Mouse (Mus musculus): ENCODE results near the gene Phlda2. TPM values are rescaled to one million over a fixed set of nuclear protein-coding genes. Genes with fewer than 3 reads are reported as not detected.

Phlda2 gene
- polyA plus RNA-seq, 1 experiment from 2014 or later = 0.85 TPM

GRCm38 (mm10) chr7:143536251-143536650 is 33.3 kb upstream of the Phlda2 start:
- H3K9ac ChIP-seq (ENCODE audit: low read length) = no peak overlapping the region
- WGBS = 89% methylated on average over 3 of the region's 3 CpGs
- ATAC-seq (ENCODE audit: insufficient read depth, low FRiP score, low TSS enrichment) (no peak), DNase-seq (ENCODE audit: low spot score) (no peak)
- no peak overlapping the region for H3K4me2 ChIP-seq (ENCODE audit: low read depth)
- H3K9me3 ChIP-seq (ENCODE audit: control insufficient read depth, low read length) = no peaks in the 10 kb centered on the region
- H3K36me3 ChIP-seq (ENCODE audit: control insufficient read depth, insufficient read depth, low read length) = peaks cover 23% of the 10 kb centered on the region
- no peak overlapping the region for H3K4me3 ChIP-seq (ENCODE audit: low read depth, low read length)
- no peaks in the 10 kb centered on the region for H3K27me3 ChIP-seq (ENCODE audit: control insufficient read depth, insufficient read depth, low read length)
- H3K4me1 ChIP-seq (ENCODE audit: control insufficient read depth, insufficient read depth, low read length) = no peaks in the 10 kb centered on the region
- H3K27ac ChIP-seq (ENCODE audit: low read depth, low read length) = no peak overlapping the region

GRCm38 (mm10) chr7:143533284-143533683 is 30.3 kb upstream of the Phlda2 start:
- no peak overlapping the region for H3K27ac ChIP-seq (ENCODE audit: low read depth, low read length)
- no peak overlapping the region for H3K4me2 ChIP-seq (ENCODE audit: low read depth)
- no peak for DNase-seq (ENCODE audit: low spot score)
- no peak for ATAC-seq (ENCODE audit: insufficient read depth, low FRiP score, low TSS enrichment)
- WGBS = 91% methylated on average over 2 of the region's 2 CpGs
- no peak overlapping the region for H3K4me3 ChIP-seq (ENCODE audit: low read depth, low read length)
- peaks cover 31% of the 10 kb centered on the region for H3K36me3 ChIP-seq (ENCODE audit: control insufficient read depth, insufficient read depth, low read length)
- no peaks in the 10 kb centered on the region for H3K4me1 ChIP-seq (ENCODE audit: control insufficient read depth, insufficient read depth, low read length)
- no peaks in the 10 kb centered on the region for H3K27me3 ChIP-seq (ENCODE audit: control insufficient read depth, insufficient read depth, low read length)
- no peak overlapping the region for H3K9ac ChIP-seq (ENCODE audit: low read length)
- H3K9me3 ChIP-seq (ENCODE audit: control insufficient read depth, low read length) = no peaks in the 10 kb centered on the region

GRCm38 (mm10) chr7:143532410-143532809 is 29.5 kb upstream of the Phlda2 start:
- Histone ChIP-seq H3K36me3 (ENCODE audit: control insufficient read depth, insufficient read depth, low read length) (peaks cover 28% of the 10 kb centered on the region), H3K9ac (ENCODE audit: low read length) (no peak overlapping the region), H3K9me3 (ENCODE audit: control insufficient read depth, low read length) (no peaks in the 10 kb centered on the region), H3K4me3 (ENCODE audit: low read depth, low read length) (no peak overlapping the region), H3K4me1 (ENCODE audit: control insufficient read depth, insufficient read depth, low read length) (no peaks in the 10 kb centered on the region), H3K27ac (ENCODE audit: low read depth, low read length) (no peak overlapping the region), H3K27me3 (ENCODE audit: control insufficient read depth, insufficient read depth, low read length) (no peaks in the 10 kb centered on the region), H3K4me2 (ENCODE audit: low read depth) (no peak overlapping the region)
- ATAC-seq (ENCODE audit: insufficient read depth, low FRiP score, low TSS enrichment) (no peak), DNase-seq (ENCODE audit: low spot score) (no peak)
- WGBS = 96% methylated on average over 1 of the region's 1 CpGs

GRCm38 (mm10) chr7:143519333-143519732 is 16.4 kb upstream of the Phlda2 start:
- no peak overlapping the region for H3K27ac ChIP-seq (ENCODE audit: low read depth, low read length)
- H3K9me3 ChIP-seq (ENCODE audit: control insufficient read depth, low read length) = no peaks in the 10 kb centered on the region
- H3K4me2 ChIP-seq (ENCODE audit: low read depth) = no peak overlapping the region
- WGBS = 82% methylated on average over 4 of the region's 4 CpGs
- no peaks in the 10 kb centered on the region for H3K27me3 ChIP-seq (ENCODE audit: control insufficient read depth, insufficient read depth, low read length)
- H3K36me3 ChIP-seq (ENCODE audit: control insufficient read depth, insufficient read depth, low read length) = peaks cover 20% of the 10 kb centered on the region
- H3K4me1 ChIP-seq (ENCODE audit: control insufficient read depth, insufficient read depth, low read length) = no peaks in the 10 kb centered on the region
- no peak overlapping the region for H3K4me3 ChIP-seq (ENCODE audit: low read depth, low read length)
- DNase-seq (ENCODE audit: low spot score) (no peak), ATAC-seq (ENCODE audit: insufficient read depth, low FRiP score, low TSS enrichment) (no peak)
- no peak overlapping the region for H3K9ac ChIP-seq (ENCODE audit: low read length)

- no peak overlapping the region for H3K27ac ChIP-seq (ENCODE audit: low read depth, low read length)
- H3K4me1 ChIP-seq (ENCODE audit: control insufficient read depth, insufficient read depth, low read length) = no peaks in the 10 kb centered on the region
- H3K4me3 ChIP-seq (ENCODE audit: low read depth, low read length) = no peak overlapping the region
- H3K36me3 ChIP-seq (ENCODE audit: control insufficient read depth, insufficient read depth, low read length) = peaks cover 19% of the 10 kb centered on the region
- DNase-seq (ENCODE audit: low spot score) = no peak
- no peak for ATAC-seq (ENCODE audit: insufficient read depth, low FRiP score, low TSS enrichment)
- no peak overlapping the region for H3K9ac ChIP-seq (ENCODE audit: low read length)
- WGBS = 96% methylated on average over 4 of the region's 4 CpGs
- no peaks in the 10 kb centered on the region for H3K27me3 ChIP-seq (ENCODE audit: control insufficient read depth, insufficient read depth, low read length)
- H3K9me3 ChIP-seq (ENCODE audit: control insufficient read depth, low read length) = no peaks in the 10 kb centered on the region
- H3K4me2 ChIP-seq (ENCODE audit: low read depth) = no peak overlapping the region
Measured at GRCm38 (mm10) chr7:143514416-143514768, 11.4 kb upstream of the Phlda2 start.

GRCm38 (mm10) chr7:143513763-143514415 is 10.9 kb upstream of the Phlda2 start:
- H3K4me1 ChIP-seq (ENCODE audit: control insufficient read depth, insufficient read depth, low read length) = no peaks in the 10 kb centered on the region
- WGBS = 89% methylated on average over 10 of the region's 10 CpGs
- no peak overlapping the region for H3K4me3 ChIP-seq (ENCODE audit: low read depth, low read length)
- H3K9me3 ChIP-seq (ENCODE audit: control insufficient read depth, low read length) = no peaks in the 10 kb centered on the region
- H3K36me3 ChIP-seq (ENCODE audit: control insufficient read depth, insufficient read depth, low read length) = peaks cover 15% of the 10 kb centered on the region
- no peak overlapping the region for H3K9ac ChIP-seq (ENCODE audit: low read length)
- H3K27ac ChIP-seq (ENCODE audit: low read depth, low read length) = no peak overlapping the region
- DNase-seq (ENCODE audit: low spot score) = no peak
- no peaks in the 10 kb centered on the region for H3K27me3 ChIP-seq (ENCODE audit: control insufficient read depth, insufficient read depth, low read length)
- no peak overlapping the region for H3K4me2 ChIP-seq (ENCODE audit: low read depth)
- no peak for ATAC-seq (ENCODE audit: insufficient read depth, low FRiP score, low TSS enrichment)

GRCm38 (mm10) chr7:143511335-143511712 is 8.4 kb upstream of the Phlda2 start:
- no peaks in the 10 kb centered on the region for H3K27me3 ChIP-seq (ENCODE audit: control insufficient read depth, insufficient read depth, low read length)
- no peaks in the 10 kb centered on the region; the same call in 1 of the 2 replicates for H3K9me3 ChIP-seq (ENCODE audit: control insufficient read depth, low read length)
- no peak overlapping the region for H3K27ac ChIP-seq (ENCODE audit: low read depth, low read length)
- peaks cover 12% of the 10 kb centered on the region for H3K36me3 ChIP-seq (ENCODE audit: control insufficient read depth, insufficient read depth, low read length)
- H3K4me2 ChIP-seq (ENCODE audit: low read depth) = no peak overlapping the region
- no peaks in the 10 kb centered on the region for H3K4me1 ChIP-seq (ENCODE audit: control insufficient read depth, insufficient read depth, low read length)
- DNase-seq (ENCODE audit: low spot score) = no peak
- no peak overlapping the region for H3K4me3 ChIP-seq (ENCODE audit: low read depth, low read length)
- H3K9ac ChIP-seq (ENCODE audit: low read length) = no peak overlapping the region
- no peak for ATAC-seq (ENCODE audit: insufficient read depth, low FRiP score, low TSS enrichment)

GRCm38 (mm10) chr7:143510593-143511334 is 7.8 kb upstream of the Phlda2 start:
- Histone ChIP-seq H3K36me3 (ENCODE audit: control insufficient read depth, insufficient read depth, low read length) (peaks cover 12% of the 10 kb centered on the region), H3K27ac (ENCODE audit: low read depth, low read length) (no peak overlapping the region), H3K9ac (ENCODE audit: low read length) (no peak overlapping the region), H3K4me1 (ENCODE audit: control insufficient read depth, insufficient read depth, low read length) (no peaks in the 10 kb centered on the region), H3K9me3 (ENCODE audit: control insufficient read depth, low read length) (no peaks in the 10 kb centered on the region; the same call in 1 of the 2 replicates), H3K4me3 (ENCODE audit: low read depth, low read length) (no peak overlapping the region), H3K27me3 (ENCODE audit: control insufficient read depth, insufficient read depth, low read length) (no peaks in the 10 kb centered on the region), H3K4me2 (ENCODE audit: low read depth) (no peak overlapping the region)
- no peak for ATAC-seq (ENCODE audit: insufficient read depth, low FRiP score, low TSS enrichment)
- DNase-seq (ENCODE audit: low spot score) = no peak
- 85% methylated on average over 3 of the region's 3 CpGs for WGBS

- Histone ChIP-seq H3K4me3 (ENCODE audit: low read depth, low read length) (no peak overlapping the region), H3K4me1 (ENCODE audit: control insufficient read depth, insufficient read depth, low read length) (no peaks in the 10 kb centered on the region), H3K36me3 (ENCODE audit: control insufficient read depth, insufficient read depth, low read length) (peaks cover 4% of the 10 kb centered on the region), H3K4me2 (ENCODE audit: low read depth) (no peak overlapping the region), H3K9me3 (ENCODE audit: control insufficient read depth, low read length) (no peaks in the 10 kb centered on the region; the same call in 1 of the 2 replicates), H3K27me3 (ENCODE audit: control insufficient read depth, insufficient read depth, low read length) (0 out of 2 replicates have a peak, but pooled peaks cover 3% of the 10 kb centered on the region), H3K9ac (ENCODE audit: low read length) (no peak overlapping the region), H3K27ac (ENCODE audit: low read depth, low read length) (no peak overlapping the region)
- ATAC-seq (ENCODE audit: insufficient read depth, low FRiP score, low TSS enrichment) = no peak
- 74% methylated on average over 1 of the region's 1 CpGs for WGBS
- no peak for DNase-seq (ENCODE audit: low spot score)
Measured at GRCm38 (mm10) chr7:143509566-143509965, 6.6 kb upstream of the Phlda2 start.

Data from neural tube, embryonic 11.5 days (tissue).